Mouse (Mus musculus) midbrain, postnatal 0 days (tissue): ENCODE results near the gene A630076J17Rik. TPM values are rescaled to one million over a fixed set of nuclear protein-coding genes. Genes with fewer than 3 reads are reported as not detected.

Experiments
- ATAC-seq: fragments of 200-750 bp; cut with Nextera tagmentation; 2 replicates; pipeline ENCODE4 v1.8.0; 2017; ENCODE audit warnings: moderate number of reproducible peaks, mild to moderate bottlenecking, moderate TSS enrichment, moderate library complexity; ENCODE audit not compliant: low FRiP score
- DNase-seq: peaks from one replicate; pipeline ENCODE4 v3.0.0-alpha.2; 2015; ENCODE audit warnings: low spot score
- H3K27ac ChIP-seq: fragments of 300-500 bp; sonication (generic); 2 replicates; pipeline ENCODE4 v1.5.1; 2014; ENCODE audit warnings: low read depth, mild to moderate bottlenecking, low read length, mixed read lengths
- H3K27me3 ChIP-seq: fragments of 300-500 bp; sonication (generic); 2 replicates; pipeline ENCODE4 v1.6.1; 2014; ENCODE audit warnings: low read length, control low read depth, mixed read lengths; ENCODE audit not compliant: insufficient read depth
- H3K36me3 ChIP-seq: fragments of 300-500 bp; sonication (generic); 2 replicates; pipeline ENCODE4 v1.6.1; 2014; ENCODE audit warnings: low read length, control low read depth, mixed read lengths; ENCODE audit not compliant: insufficient read depth
- H3K4me1 ChIP-seq: fragments of 300-500 bp; sonication (generic); 2 replicates; pipeline ENCODE4 v1.6.1; 2014; ENCODE audit warnings: mild to moderate bottlenecking, control low read depth, antibody characterized with exemption, low read length, mixed read lengths; ENCODE audit not compliant: insufficient read depth
- H3K4me2 ChIP-seq: fragments of 300-500 bp; sonication (generic); 2 replicates; pipeline ENCODE4 v1.6.1; 2014; ENCODE audit warnings: low read depth, mild to moderate bottlenecking, low read length, mixed read lengths; ENCODE audit not compliant: poor library complexity, severe bottlenecking
- H3K4me3 ChIP-seq: fragments of 300-500 bp; sonication (generic); 2 replicates; pipeline ENCODE4 v1.5.1; 2014; ENCODE audit warnings: low read depth, mild to moderate bottlenecking, low read length, moderate library complexity
- H3K9ac ChIP-seq: fragments of 300-500 bp; sonication (generic); replicated peaks from 2 replicates; pipeline ENCODE4 v1.6.1; 2014; ENCODE audit warnings: mild to moderate bottlenecking, low read length, moderate library complexity, mixed read lengths; ENCODE audit not compliant: poor library complexity, severe bottlenecking
- H3K9me3 ChIP-seq: fragments of 300-500 bp; sonication (generic); 2 replicates; pipeline ENCODE4 v1.6.1; 2016; ENCODE audit warnings: low read length, control low read depth
- CTCF ChIP-seq: IDR thresholded peaks from 2 replicates; pipeline ENCODE4 v1.5.1; 2016; ENCODE audit warnings: antibody characterized with exemption, mild to moderate bottlenecking
- WGBS: fragments of 180-500 bp; shearing (Covaris S2); extraction: QIAGEN DNeasy Blood & Tissue Kit; methylation state at CpG from one replicate; pipeline ENCODE4 v1.1.7; 2014; 5-methylcytosine and 5-hydroxymethylcytosine counted together
- polyA plus RNA-seq: library from polyadenylated mRNA; unstranded; fragments of >200 nt; fragmentation: Nextera tagmentation; extraction: Ambion mirVana; gene quantifications from 2 replicates; pipeline ENCODE4 v1.2.1, GENCODE M21; 2015
- total RNA-seq: library from RNA; depleted of rRNA; stranded (reverse); fragments of >200 nt; gene quantifications from 2 replicates; pipeline ENCODE4 v1.2.3, GENCODE M21; 2014

The A630076J17Rik gene
- total and polyA plus RNA-seq, 2 experiments from 2014 or later = not detected

DNA sequence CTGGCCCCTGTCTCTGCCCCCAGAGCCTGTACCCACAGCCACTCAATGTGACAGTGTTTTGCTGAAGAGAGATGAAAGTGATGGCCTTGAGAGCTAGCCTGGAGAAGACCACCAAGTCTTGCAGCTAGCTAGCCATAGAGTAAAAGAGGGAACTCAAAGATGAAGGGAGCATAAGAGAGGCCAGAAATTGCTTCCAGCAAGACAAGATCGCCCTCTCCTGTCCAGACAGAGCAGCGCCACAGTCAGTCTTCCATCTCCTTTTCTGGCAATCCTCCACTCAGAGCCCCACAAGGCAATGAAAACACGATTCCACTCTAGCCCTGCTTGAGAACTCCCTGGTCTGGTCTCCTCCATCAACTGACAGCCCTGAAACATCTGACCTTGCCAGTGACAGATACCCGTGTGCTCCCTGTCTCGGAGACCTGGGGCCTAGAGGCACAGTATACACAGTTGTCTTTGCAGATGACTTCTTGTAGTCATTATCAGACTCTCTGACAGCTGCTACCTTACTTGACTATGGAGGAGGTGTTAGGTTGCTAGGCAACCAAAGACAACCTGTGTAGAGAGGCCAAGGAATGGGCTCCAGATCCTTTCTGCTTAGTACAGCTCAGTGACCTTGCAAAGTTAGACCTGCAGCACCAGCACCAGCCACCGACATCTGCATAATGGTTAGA lies 42.1 kb upstream of the A630076J17Rik start:
- Histone ChIP-seq H3K27ac (no peak overlapping the region), H3K4me2 (no peak overlapping the region), H3K27me3 (no peaks in the 10 kb centered on the region), H3K4me1 (no peaks in the 10 kb centered on the region), H3K9me3 (no peaks in the 10 kb centered on the region), H3K9ac (no peak overlapping the region), H3K4me3 (no peak overlapping the region), H3K36me3 (no peaks in the 10 kb centered on the region)
- DNase-seq = peak; percentile 86
- ATAC-seq = peak; percentile 83
- 43% methylated on average over 6 of the region's 6 CpGs for WGBS
- peak; percentile 94 for TF ChIP-seq CTCF

DNA sequence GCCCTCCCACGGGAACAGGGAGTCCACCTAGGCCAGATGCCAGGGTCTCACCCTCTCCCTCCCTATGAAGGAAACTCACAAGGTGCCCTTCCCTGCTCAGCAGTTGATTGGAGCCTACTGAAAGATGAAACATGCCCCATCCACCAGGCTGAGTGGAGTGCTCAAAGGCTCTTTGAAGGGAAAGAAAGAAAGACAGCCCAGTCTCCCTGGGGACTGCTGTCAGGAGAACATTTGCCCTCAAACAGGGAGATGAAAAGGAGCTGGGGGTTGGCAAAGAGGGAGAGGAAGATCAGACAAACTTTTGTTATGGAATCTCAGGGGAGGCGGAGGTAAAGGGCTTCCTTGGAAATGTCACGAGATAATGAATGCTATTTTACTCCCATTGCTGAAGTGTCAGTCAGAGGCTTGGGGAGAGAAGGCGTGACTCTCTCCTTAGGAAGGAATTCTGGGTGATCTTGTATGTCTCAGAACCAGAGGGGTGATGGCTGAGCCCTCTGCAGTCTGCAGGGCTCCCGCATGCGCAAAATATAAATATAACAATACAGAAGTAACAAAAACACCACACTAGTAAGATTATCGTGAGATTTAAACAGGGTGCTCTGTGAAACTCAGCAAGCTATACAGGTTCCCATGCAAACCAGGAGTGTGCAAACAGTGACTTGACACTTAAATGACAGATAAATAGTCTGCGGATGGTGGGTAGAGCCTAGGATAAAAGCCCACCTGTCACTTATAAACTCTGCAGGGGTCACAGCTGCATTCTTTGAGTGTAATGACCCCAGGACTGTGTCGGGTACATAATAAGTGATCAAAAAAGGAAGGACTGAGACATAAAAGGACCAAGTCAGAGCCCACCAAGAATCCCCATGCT lies 28.9 kb upstream of the A630076J17Rik start:
- Histone ChIP-seq H3K4me1 (no peaks in the 10 kb centered on the region), H3K36me3 (no peaks in the 10 kb centered on the region), H3K9me3 (no peaks in the 10 kb centered on the region), H3K9ac (no peak overlapping the region), H3K27ac (no peak overlapping the region), H3K4me2 (no peak overlapping the region), H3K4me3 (no peak overlapping the region), H3K27me3 (no peaks in the 10 kb centered on the region)
- 14% methylated on average over 9 of the region's 9 CpGs for WGBS
- ATAC-seq (peak; percentile 54; the same call in 1 of the 2 replicates), DNase-seq (peak; percentile 3)
- TF ChIP-seq CTCF = no peak

DNA sequence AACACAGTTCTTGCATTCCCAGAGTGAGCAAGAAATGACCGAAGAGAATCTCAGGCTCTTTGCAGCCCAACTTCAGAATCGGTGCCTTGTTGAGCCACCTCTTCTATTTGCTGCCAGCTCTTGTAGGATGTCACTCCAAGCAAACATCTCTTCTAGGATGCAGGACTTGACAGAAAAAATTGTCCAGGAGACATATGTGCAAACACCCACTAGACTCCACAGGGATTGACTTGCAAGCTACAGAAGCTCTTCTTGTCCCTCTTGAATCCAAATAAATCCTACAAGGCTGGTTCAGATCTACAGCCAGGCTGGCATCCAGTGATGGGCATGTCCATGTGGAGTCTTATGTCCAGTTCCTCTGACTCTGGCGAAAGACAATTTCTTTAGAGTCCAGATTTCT lies 26.0 kb upstream of the A630076J17Rik start:
- no peaks in the 10 kb centered on the region for H3K9me3 ChIP-seq
- H3K4me1 ChIP-seq = no peaks in the 10 kb centered on the region
- H3K4me2 ChIP-seq = no peak overlapping the region
- WGBS = 93% methylated on average over 3 of the region's 3 CpGs
- DNase-seq (no peak), ATAC-seq (no peak)
- TF ChIP-seq CTCF = no peak
- H3K4me3 ChIP-seq = no peak overlapping the region
- H3K27me3 ChIP-seq = no peaks in the 10 kb centered on the region
- H3K27ac ChIP-seq = no peak overlapping the region
- H3K9ac ChIP-seq = no peak overlapping the region
- H3K36me3 ChIP-seq = no peaks in the 10 kb centered on the region

DNA sequence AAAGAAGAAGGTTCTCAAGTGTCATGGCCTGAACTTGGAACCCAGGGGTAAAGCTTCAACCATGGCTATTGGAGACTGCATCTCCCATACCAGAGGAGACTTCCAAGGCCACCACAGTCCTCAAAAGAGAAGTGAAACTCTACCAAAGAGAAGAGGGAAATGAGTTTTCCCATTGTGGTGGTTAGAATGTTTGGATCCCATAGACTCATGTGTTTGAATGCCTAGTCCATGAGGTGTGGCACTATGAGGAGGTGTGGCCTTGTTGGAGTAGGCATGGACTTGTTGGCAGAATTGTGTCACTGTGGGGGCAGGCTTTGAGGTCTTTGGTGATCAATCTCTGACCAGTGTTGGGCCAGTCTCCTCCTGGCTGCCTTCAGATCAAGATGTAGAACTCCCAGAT lies 25.2 kb upstream of the A630076J17Rik start:
- DNase-seq (no peak), ATAC-seq (no peak)
- Histone ChIP-seq H3K9ac (no peak overlapping the region), H3K27ac (no peak overlapping the region), H3K4me2 (no peak overlapping the region), H3K4me1 (no peaks in the 10 kb centered on the region), H3K9me3 (no peaks in the 10 kb centered on the region), H3K4me3 (no peak overlapping the region), H3K27me3 (no peaks in the 10 kb centered on the region), H3K36me3 (no peaks in the 10 kb centered on the region)
- no peak for TF ChIP-seq CTCF

DNA sequence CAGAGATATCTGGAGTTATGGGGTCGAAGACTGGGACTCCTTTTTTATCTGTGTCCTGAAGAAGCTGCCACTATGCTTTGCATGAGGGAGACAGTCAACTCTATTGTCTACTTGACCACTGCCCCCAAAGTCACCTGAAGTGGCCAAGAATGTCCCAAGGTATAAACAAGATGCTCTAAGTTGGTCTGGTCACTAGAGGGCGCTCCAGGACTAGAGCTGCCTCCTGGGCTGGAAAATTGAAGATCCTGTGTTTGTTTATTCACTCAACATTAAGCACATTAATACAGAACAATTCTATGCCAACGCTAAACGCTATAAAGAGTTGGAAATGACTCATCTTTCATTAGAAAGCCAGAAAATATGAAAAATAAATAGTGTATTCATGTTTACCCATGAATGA lies 24.4 kb upstream of the A630076J17Rik start:
- H3K4me1 ChIP-seq = no peaks in the 10 kb centered on the region
- no peak overlapping the region for H3K4me3 ChIP-seq
- DNase-seq (peak; percentile 83), ATAC-seq (no peak)
- no peaks in the 10 kb centered on the region for H3K27me3 ChIP-seq
- no peak overlapping the region for H3K4me2 ChIP-seq
- no peaks in the 10 kb centered on the region for H3K9me3 ChIP-seq
- no peak overlapping the region for H3K27ac ChIP-seq
- TF ChIP-seq CTCF = peak; percentile 91
- no peak overlapping the region for H3K9ac ChIP-seq
- H3K36me3 ChIP-seq = no peaks in the 10 kb centered on the region
- WGBS = 14% methylated on average over 4 of the region's 4 CpGs

DNA sequence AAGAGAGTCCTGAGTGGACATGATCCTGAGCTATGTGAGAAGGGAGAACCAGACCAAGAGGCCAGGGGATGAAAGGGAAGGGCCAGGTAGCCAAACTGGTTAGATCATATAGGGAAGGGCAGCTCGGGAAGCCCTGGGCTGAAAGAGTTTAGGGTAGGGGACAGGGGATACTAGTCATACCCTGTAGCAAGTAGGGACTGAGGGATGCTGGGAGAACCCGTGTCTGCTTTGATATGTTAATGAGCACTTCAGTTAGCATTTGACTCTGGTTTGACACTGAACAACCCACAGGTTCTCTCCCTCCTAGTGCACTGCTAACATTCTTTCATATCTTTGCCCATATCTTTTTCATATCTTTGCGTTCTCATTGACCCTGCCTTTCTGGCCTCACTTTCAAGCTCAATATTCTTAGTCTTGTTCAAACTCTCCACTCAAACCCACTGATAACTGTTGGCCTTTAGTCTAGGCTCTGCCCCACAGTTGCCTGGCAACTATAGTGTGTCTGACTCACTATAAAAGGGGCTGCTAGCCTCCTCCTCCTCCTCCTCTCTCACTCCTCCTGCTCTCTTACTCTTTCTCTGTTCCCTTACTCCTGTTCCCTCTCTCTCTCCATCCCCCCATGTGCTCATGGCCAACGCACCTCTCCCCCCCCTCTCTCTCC lies 23.8 kb upstream of the A630076J17Rik start:
- Histone ChIP-seq H3K4me2 (no peak overlapping the region), H3K9me3 (no peaks in the 10 kb centered on the region), H3K36me3 (no peaks in the 10 kb centered on the region), H3K4me1 (no peaks in the 10 kb centered on the region), H3K4me3 (no peak overlapping the region), H3K9ac (no peak overlapping the region), H3K27me3 (no peaks in the 10 kb centered on the region), H3K27ac (no peak overlapping the region)
- DNase-seq (no peak), ATAC-seq (no peak)
- WGBS = 40% methylated on average over 4 of the region's 4 CpGs
- TF ChIP-seq CTCF = no peak
